Mouse (Mus musculus): ENCODE measurements around the gene Ap3b1. TPM values are rescaled to one million over a fixed set of nuclear protein-coding genes. Genes with fewer than 3 reads are reported as not detected.

The Ap3b1 gene
- total RNA-seq, 2 experiments from 2014 or later, result 29.4 to 31.8 TPM

DNA sequence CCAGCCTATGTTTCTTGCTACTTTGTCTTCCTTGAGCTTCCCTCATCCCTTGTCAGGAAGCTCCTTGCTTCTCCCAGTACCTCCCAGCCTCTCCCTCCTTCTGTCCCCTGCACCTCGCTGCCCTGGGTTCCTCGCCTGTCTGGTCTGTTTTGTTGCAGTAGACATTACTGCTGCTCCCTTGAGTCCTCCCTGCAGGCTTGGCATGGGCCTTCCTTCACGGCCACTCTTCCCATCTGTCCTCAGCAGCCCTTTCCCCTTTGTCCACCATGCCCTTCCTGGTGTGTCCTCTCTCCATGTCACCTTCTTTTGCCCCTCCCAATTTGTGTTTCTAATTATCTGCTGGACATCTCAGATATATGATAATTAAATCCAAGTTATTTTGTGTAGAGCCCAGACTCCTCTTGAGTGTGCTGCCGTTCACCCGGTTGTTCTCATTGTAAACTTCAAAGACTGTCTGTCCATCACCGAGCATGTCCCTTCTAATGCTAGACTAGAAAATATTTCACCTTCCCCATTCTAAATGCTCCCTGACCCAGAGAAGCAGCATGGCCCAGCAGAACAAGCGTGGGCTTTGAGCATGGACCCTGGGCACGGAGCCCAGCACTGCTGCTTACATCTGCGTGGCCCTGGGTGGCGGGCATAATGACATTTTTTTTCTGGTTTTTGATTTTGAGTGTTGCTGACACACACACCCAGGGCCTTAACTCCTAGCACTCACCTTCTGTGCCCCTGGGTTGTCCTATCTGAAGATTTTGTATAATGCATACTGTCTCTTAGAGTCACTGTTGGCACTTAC, 181.3 kb downstream of the Ap3b1 start:
- no peak for DNase-seq

- DNase-seq, result no peak
These were observed 183.3 kb downstream of the Ap3b1 start for GRCm38 (mm10) chr13:94542061-94542460.

GRCm38 (mm10) chr13:94544211-94544610, 185.5 kb downstream of the Ap3b1 start:
- no peak for DNase-seq

- no peak for DNase-seq
These were observed 187.0 kb downstream of the Ap3b1 start for GRCm38 (mm10) chr13:94545739-94546138.

GRCm38 (mm10) chr13:94546246-94546645, 187.5 kb downstream of the Ap3b1 start:
- no peak for DNase-seq

- DNase-seq, result no peak
These were observed 190.8 kb downstream of the Ap3b1 start for GRCm38 (mm10) chr13:94549580-94549979.

DNA sequence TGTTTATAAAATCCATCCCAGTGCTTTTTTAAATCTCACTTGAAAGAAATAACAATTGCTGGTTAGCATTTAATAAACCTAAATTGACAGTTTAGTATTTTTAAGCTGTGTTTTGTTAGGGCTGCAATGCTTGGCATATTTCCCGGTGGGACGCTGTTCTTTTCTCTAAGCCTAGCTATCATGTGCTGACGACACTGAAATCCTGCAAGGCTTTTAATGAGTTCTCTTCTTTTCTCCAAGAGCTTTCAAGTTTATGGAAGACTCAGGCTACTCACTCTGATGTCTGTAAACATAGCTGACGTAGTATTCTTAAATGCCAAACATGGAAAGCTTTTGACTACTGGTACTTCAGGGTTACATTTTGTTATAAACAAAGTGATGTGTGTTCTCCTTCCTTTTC, 191.3 kb downstream of the Ap3b1 start:
- no peak for DNase-seq

DNA sequence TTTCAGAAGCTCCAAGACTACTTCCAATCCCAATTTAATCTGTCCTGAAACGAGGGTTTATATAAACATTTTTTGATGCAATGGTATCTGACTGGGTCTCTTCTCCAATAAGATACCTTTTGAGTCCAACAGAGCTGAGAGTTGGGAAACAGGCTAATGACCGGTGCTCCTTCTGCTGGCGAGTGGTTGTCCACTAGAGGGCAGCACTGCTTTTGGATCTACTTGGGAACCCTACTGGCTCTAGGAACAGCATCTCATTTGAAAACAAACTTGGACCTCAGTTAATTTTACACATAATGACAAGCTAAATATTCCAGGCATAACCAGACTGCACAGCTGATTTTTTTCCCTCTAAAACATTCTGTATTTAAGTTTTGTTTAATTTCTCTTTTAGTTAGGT, 201.3 kb downstream of the Ap3b1 start:
- peak; percentile 88 for DNase-seq

DNA sequence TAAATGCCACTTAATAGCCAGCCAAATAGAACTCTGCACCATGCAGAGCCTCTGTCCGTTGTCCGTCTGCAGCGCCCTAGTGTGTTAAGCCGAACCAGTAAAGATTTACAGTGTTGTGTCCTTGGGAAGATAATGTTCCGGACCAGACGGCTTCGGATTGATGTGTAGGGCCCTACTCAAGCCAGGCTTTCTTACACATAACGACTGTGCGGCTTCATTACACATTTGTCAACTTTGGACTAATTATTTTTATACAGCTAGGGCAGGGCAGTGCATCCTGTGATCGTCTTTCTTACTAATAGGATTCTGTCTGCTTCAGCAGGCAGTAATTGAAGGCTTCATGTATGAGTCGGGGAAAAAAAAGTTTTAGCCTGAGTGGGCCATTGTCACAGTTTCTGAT, 202.1 kb downstream of the Ap3b1 start:
- DNase-seq, result no peak

GRCm38 (mm10) chr13:94562652-94563339, 204.0 kb downstream of the Ap3b1 start:
- no peak for DNase-seq

DNA sequence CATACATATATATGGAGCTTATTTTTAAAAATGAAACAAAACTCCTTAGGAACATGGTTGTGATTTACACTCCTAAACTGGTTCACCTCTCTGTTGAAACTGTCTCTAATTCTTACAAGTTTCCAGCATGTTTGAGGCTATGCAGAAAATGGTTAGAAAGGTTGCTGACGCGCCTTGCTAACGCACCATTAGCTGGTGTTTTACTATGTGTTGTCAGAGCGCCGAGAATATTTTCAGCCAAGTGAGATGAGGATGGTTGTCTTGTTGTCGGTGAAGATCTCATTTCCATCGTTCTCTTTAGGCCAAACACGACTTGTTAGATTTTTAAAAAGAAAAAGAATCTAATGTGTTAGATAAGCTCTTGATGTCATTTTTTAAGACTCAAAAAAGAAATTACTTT, 205.1 kb downstream of the Ap3b1 start:
- no peak for DNase-seq

DNA sequence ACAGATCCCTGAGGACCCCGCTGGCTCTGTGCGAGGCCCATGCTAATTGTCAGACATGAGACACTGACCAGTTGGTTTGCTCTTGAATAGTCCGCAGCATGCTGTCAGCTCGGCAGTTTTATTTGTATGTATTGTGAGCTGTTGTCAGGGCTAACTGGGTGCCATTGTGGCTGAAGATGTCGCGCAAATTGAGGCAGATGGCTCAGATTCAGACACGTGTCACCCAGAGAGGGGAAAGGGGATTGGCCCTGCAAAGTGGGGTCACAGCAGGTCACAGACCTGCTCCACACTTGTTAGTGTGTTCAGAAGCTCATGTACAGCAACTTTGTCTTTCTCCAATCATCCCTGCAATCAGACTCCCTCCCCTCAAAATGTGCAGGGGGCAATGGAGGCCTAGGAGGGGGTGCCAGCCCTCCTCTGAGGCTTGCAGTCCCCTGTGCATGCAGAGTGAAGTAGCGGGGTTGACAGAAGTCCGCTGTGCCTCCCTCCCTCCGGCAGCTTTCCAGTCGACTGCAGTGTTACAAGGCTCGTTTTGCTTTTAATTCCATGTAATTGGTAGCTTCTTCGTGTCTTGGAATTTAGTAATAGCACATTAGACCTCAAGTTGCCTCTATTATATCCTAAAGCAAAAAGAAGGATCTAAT, 205.7 kb downstream of the Ap3b1 start:
- DNase-seq, result no peak

GRCm38 (mm10) chr13:94565176-94565575, 206.4 kb downstream of the Ap3b1 start:
- DNase-seq, result no peak

- peak; percentile 45 for DNase-seq
These were observed 206.9 kb downstream of the Ap3b1 start for GRCm38 (mm10) chr13:94565616-94566015.

GRCm38 (mm10) chr13:94567739-94568138, 209.0 kb downstream of the Ap3b1 start:
- no peak for DNase-seq

GRCm38 (mm10) chr13:94571001-94571400, 212.2 kb downstream of the Ap3b1 start:
- DNase-seq, result no peak

- no peak for DNase-seq
These were observed 214.6 kb downstream of the Ap3b1 start for GRCm38 (mm10) chr13:94573356-94573755.

- no peak for DNase-seq
These were observed 215.1 kb downstream of the Ap3b1 start for GRCm38 (mm10) chr13:94573833-94574232.

GRCm38 (mm10) chr13:94575607-94576398, 217.0 kb downstream of the Ap3b1 start:
- no peak for DNase-seq

DNA sequence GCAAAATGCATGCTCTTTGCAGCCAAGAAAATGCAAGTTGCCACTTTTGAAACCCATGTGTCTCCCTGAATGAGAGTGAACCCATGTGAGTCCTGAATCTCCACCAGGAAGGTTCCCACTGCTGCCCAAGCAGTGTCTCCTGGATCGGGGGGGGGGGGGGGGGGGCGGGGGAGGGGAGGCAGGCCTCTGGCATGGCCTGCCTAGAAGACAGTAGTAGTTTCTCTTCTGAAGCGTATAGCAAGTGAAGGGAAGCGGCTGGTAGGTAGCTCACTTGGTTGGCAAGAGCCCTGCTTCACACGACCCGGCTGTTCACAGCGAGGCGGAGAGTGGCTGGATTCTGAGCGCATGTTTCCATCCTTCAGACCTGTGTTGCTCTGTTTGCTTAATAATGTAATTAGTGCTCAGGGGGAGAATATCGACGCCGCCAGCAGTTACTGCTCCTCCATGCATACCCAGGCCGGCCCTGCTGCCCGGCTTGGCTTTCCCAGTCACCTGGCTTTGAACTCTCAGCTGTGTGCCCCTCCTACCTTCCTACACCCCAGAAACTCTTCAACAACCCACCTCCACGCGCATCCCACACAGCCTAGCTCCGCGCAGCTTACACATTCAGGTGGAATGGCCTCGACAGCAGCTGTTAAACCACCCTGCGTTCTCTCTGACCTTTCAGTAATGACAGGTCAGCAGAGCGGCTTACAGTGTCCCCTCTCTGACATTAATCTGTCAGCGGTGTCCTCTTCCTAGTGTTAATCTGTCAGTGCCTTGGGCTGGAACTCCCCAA, 217.8 kb downstream of the Ap3b1 start:
- no peak for DNase-seq

DNA sequence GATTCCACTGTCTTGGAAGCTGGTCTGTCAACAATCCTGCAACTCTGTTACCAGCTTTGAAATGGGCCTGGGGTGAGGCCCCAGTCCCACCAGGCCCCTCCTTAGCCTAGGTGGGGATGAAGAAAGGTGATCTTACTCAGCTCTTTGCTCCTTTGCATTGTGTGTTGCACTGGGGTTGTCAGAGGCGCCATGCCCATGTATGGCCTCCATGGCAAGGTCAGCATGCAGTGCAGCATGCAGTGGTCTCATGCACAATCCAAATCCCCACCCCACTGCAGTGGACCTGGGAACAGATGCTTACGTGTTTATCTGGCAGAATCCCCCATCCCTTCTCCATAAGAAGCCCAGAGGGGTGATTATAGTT, 218.4 kb downstream of the Ap3b1 start:
- DNase-seq, result no peak

DNA sequence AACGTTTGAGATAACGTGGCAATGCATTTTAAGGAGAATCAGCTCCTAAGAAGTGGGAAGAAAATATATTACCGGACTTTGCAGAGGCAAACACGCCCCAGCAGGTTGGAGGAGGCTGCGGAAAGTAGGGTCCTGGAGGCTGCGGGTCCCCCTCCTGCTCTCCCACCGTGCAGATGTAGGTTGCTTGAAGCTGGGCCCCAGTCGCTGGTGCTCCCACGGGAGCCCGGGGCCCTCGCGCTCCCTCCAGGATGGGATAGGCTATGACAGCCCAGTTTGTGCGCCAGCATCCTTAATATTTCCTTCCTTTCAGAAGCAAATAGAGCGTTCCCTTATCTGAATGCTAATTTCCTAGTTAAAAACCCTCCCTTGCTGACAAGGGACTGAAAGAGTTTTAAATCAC, 236.5 kb downstream of the Ap3b1 start:
- DNase-seq, result no peak
